Mouse (Mus musculus) spleen, adult 12 weeks (tissue): Measurements from ENCODE around the gene Zfx.
A peak's percentile ranks its signal among the peaks of the same experiment; 100 is the strongest.

Experiments
- DNase-seq: peaks from one replicate; pipeline ENCODE4 v3.0.0; 2022; ENCODE audit warnings: low spot score

The Zfx gene

GRCm38 (mm10) chrX:94123059-94123839, at the start of gene Zfx:
TSS of gene Zfx (minus strand) at chrX:94123702.
- DNase-seq, result peak; percentile 61

DNA sequence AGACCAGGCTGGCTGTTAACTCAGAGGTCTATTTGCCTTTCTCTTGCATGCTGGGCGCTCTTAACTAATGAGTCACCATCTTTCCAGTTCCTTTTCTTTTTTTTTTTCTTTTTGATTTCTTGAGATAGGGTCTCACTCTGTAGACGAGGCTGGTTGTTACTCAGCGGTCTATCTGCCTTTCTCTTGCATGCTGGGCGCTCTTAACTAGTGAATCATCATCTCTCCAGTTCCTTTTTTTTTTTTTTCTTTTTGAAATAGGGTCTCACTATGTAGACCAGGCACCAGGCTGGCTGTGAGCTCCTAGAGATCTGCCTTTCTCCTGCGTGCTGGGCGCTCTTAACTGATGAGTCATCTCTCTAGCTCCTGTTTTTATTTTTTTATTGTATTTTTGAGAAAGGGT, 45.8 kb upstream of the Zfx start:
- no peak for DNase-seq

GRCm38 (mm10) chrX:94152251-94152830, 28.8 kb upstream of the Zfx start:
- no peak for DNase-seq

GRCm38 (mm10) chrX:94150471-94150870, 27.0 kb upstream of the Zfx start:
- DNase-seq, result no peak

DNA sequence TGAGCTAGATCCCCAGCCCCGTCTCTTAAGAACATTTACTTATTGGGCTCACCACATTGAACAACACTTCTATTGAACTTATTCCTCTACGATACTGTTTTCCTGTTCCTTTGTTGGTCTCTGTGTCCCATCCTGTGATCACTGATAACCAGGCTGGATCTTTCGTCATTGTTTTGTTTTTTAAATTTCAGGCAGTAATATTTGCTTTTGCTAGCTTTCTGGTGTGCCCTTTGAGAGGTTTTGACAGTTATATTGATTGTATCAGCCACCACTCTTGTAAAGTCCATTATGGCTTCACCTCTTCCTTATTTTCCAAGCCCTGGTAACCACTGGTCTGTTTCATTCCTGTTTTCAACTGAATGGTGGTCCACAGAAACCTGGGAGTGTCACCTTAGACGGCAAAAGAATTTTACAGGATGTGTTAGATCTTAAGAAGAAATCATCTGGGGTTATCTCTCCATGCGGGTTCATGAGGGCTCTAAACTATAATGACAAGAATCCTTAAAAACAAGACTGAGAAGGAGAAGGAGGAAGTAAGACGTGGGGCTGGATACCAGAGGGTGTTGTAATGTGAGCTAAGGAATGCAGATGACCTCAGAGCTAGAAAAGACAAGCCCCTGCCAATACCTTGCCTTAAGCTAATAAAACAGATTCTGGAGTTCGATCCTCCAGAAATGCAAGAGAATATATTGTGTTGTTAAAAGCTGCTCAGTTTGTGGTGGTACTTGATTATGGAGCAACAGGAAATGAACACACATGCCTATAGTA, 18.7 kb upstream of the Zfx start:
- no peak for DNase-seq

- no peak for DNase-seq
Measured at GRCm38 (mm10) chrX:94140080-94140479, 16.6 kb upstream of the Zfx start.

DNA sequence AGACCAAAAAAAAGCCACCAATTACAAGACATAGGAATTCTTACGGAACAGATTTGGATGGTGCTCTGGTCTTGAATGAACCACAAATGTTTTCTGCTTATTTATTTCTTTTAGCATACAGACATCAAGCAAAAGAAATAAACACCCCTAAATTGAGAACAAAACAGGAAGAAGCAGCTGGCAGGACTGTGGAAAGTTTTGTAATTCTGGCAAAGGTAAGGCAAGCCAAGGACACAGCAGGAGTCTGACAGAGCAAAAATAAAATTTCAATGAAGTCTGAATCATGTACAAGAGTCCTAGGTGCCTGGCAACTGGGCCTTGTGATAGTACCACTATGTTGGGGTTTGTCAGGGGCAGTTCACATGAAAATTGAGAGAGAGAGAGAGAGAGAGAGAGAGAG, 14.8 kb upstream of the Zfx start:
- no peak for DNase-seq

DNA sequence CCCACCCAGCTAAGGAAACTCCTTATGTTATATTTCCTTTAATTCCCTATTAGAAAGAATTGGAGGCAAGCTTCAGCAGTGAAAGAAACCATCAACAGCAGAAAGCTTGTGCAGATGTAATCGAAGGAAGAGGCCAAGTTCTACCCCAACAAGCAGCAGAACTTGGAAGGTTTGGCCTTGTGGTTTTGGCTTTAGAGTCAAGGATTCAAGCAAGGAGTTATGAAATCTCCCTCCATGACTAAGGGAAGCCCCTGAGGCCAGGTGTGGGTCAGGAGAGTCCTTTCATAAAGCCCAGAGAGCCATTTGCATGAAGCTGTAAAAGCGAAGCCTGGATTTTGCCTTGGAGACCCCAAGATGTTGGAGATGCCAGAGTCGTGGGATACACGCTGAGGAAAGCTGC, 11.6 kb upstream of the Zfx start:
- DNase-seq, result no peak

- no peak for DNase-seq
Measured at GRCm38 (mm10) chrX:94133551-94133950, 10.0 kb upstream of the Zfx start.

GRCm38 (mm10) chrX:94132239-94132638, 8.7 kb upstream of the Zfx start:
- DNase-seq, result no peak

DNA sequence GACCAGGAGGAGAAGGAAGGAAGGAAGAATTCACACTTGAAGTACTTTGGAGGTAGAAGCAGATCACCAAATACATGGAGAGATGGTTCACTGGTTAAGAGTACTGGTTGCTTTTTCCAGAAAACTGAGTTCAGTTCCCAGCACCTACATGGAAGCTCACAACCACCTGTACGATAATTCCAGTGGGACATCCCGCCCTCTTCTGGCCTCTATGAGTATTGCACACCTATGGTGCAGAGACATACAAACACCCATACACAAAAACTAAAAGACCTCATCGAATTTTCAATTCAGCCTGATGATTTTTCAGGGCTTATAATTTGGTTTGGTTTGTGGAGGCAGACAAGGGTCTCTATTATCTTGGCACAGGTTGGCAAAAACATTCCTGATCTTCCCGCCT, 6.2 kb upstream of the Zfx start:
- DNase-seq, result no peak

- no peak for DNase-seq
Measured at GRCm38 (mm10) chrX:94125950-94126349, 2.4 kb upstream of the Zfx start.

- peak; percentile 61 for DNase-seq
Measured at GRCm38 (mm10) chrX:94122709-94123058, 818 bp downstream of the Zfx start.

GRCm38 (mm10) chrX:94121866-94122708, 1.4 kb downstream of the Zfx start:
- peak; percentile 75 for DNase-seq

DNA sequence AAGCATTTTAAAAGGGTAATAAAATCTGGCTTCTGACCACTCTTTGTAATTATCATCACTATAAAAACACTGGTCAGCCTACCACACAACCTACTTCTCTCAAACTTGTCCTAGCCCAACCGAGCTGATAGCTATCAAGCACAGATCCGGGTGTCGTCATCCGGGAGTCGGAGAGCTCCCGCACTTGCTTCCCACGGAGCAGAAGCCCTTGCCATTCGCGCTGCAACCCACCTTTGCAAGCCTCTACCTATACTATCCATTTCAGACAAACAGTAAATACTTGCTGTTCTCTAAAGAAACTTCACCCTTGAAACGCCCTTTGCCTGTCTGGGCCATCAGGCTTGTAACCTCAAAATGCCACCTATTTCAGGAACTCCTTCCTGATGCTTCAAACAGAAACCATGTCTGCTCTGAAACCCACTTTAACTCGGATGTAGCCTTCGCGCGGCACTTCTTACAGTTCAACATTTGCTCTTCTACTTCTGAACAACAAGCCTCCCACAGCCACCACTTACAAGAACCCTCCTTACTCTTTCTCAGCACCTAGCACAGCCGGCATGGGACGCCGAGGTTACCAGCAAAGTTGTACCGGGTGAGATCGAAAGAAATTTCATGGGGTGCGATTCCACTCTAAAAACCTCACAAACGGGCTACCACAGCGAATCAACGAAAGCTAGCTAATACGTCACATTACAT, 2.2 kb downstream of the Zfx start:
- DNase-seq, result peak; percentile 10

GRCm38 (mm10) chrX:94118350-94118749, 5.2 kb downstream of the Zfx start:
- DNase-seq, result no peak

- DNase-seq, result no peak
Measured at GRCm38 (mm10) chrX:94115882-94116281, 7.6 kb downstream of the Zfx start.

DNA sequence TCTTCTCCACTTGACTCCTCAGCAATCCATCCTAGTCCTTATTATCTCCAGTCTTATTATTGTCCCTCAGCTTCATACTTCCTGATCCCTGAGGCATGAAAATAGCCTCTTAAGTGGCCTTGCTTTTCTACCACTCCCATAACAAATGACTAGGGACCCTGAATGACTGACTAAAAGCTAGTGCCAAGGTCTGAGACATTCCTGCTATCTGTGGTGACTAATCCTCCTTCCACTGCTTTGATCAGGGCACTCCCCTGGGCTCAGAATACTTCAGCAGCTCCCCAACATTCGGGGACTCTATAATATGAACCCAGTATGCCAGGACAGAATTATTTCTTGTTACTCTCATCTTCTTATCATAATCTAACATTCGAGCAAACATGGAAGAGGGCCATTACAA, 17.5 kb downstream of the Zfx start:
- DNase-seq, result no peak

DNA sequence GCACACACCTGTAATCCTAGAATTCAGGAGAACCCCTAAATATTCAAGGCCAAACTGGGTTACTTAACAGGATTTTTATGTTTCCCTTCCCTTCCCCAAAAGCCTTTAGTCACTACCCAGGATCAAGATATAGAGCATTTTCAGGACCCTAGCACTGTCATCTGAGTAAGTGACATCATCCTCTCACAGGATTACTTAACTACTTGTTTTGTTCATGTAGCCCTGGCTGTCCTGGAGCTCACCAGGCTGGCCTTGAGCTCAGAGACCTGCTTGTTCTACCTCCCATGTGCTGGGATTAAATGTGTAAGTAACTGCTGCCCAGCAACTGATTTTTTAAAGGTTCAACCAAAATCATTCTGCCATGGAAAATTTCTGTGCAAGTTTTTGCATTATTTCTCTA, 20.6 kb downstream of the Zfx start:
- no peak for DNase-seq

DNA sequence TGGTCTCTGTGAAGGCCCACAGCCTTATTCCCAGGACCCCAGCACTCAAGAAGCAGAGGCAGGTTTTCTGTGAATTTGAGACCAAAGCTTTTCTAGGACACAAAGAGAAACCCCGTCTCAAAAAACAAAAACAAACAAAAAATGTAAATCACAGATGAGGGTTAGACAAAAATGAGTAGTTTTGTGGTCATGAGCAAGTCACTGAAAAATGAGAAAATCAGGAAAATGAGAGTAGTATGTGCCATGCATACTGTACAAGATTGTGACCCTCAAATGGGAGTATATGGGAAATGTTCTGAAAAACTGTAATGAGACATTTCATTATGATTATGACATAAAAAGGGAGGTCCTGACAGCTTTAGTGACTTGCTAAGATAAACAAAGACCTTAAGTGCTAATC, 22.9 kb downstream of the Zfx start:
- DNase-seq, result no peak

DNA sequence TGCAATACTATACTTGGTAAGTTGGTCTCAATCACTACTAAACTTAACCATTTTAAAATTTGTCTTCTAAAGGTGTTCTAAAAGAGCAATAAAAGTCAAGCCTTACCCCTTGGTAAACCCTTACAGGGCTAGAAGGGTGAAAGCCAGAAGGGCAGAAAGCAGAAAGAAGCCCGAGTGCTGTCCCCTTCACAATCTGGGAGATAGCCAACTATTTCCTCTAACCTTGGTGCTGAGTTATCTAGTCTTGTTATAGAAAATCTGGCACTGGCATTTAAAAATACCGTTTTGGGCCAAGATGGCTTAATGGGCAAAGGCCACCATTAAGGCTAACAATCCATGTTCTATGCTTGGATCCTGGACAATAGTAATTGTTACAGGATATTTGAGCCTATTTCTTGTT, 32.5 kb downstream of the Zfx start:
- DNase-seq, result no peak

GRCm38 (mm10) chrX:94061246-94061645, 62.3 kb downstream of the Zfx start:
- DNase-seq, result no peak
